21 mouse cellular contexts compared by ENCODE assay signal in genomic region chr5:130368236-130368635, GRCm38 (mm10). TPM values are rescaled to one million over a fixed set of nuclear protein-coding genes. Genes with fewer than 3 reads are reported as not detected.
A peak's percentile ranks its signal among the peaks of the same experiment; 100 is the strongest.
DNase-seq lines count a peak whose midpoint lies in the region; TF ChIP-seq lines count a peak whose summit lies in the region.
"Had no signal": no experiment of that assay in that cellular context is flagged by ENCODE, and none has a peak within 500 bp of the region (broad histone marks: within the 10 kb centered on the region; RNA-seq: fewer than 3 reads in every experiment).

No protein-coding gene starts in this region.

- TF ChIP-seq CTCF in left cerebral cortex, adult 2 months (IDR thresholded peaks at IDR 0.05) = no peak

- peak; percentile 93 for DNase-seq in brain, adult 2 months (ENCODE audit: low read depth, low spot score)
- DNase-seq in cerebellum, adult 11-12 months = peak; percentile 90
- peak; percentile 91 for DNase-seq in cerebellum, adult 9-10 months
- peak; percentile 87 to 88 for DNase-seq in cerebellum, postnatal 25 days
- DNase-seq in frontal cortex, postnatal 36 days (ENCODE audit: low spot score in 2 of 2) = no peak
- no peak for DNase-seq in kidney, adult 8-10 months
- no peak for DNase-seq in left cerebral cortex, adult 2 months (ENCODE audit: extremely low spot score in 1 of 2, low spot score in 2 of 2)
- DNase-seq: adrenal gland, postnatal 14 days; gastrocnemius, postnatal 10 days; heart, adult 2 months; heart, postnatal 14 days; kidney, adult 11 months had no signal

- H3K27ac ChIP-seq in left cerebral cortex, adult 2 months = no peak overlapping the region
- H3K27ac ChIP-seq: embryonic facial prominence, embryonic 10.5 days; forebrain, embryonic 10.5 days; heart, adult 2 months; heart, embryonic 15.5 days; hindbrain, embryonic 13.5 days; hindbrain, postnatal 0 days had no signal

- H3K4me3 ChIP-seq in left cerebral cortex, adult 2 months = no peak overlapping the region
- H3K4me3 ChIP-seq: embryonic facial prominence, embryonic 10.5 days; erythroblast, embryonic 14.5 days; forebrain, embryonic 10.5 days; heart, adult 2 months; heart, embryonic 15.5 days; hindbrain, embryonic 13.5 days had no signal

- intact Hi-C loops in left cerebral cortex, adult 2 months (cut with DNase I) = no loop called here

RNA-seq across cellular contexts. Expression of gene Caln1, which starts 1.0 kb away (rescaled TPM):
- total RNA-seq in left cerebral cortex, adult 2 months (2021) = 100 to 1,000 TPM; 116 to 124 TPM
- total RNA-seq: heart, adult 2 months; heart, postnatal 14 days; hematopoietic stem cell, adult 5-6 weeks had no signal

RNA-seq across cellular contexts. Expression of gene A330070K13Rik, which starts 16.2 kb away (rescaled TPM):
- 1 to 10 TPM; 1.0 to 1.6 TPM for total RNA-seq in left cerebral cortex, adult 2 months (2021)
- total RNA-seq: adrenal gland, adult 18-20 months; adrenal gland, postnatal 14 days; CH12.LX; gastrocnemius, postnatal 10 days; heart, adult 2 months; heart, postnatal 14 days; hematopoietic stem cell, adult 5-6 weeks; hindbrain, postnatal 0 days had no signal

Comparison
In these comparisons a context has a peak if more than half of its experiments do, and no peak if none do; other contexts are left out.
1. DNase-seq: peak in brain, adult 2 months (single experiment), cerebellum, adult 11-12 months (single experiment), cerebellum, adult 9-10 months (single experiment) and cerebellum, postnatal 25 days (2 of 2); none in frontal cortex, postnatal 36 days (0 of 2), kidney, adult 8-10 months (0 of 2) and left cerebral cortex, adult 2 months (0 of 2).